Mouse (Mus musculus): ENCODE measurements around the gene Maml3. TPM values are rescaled to one million over a fixed set of nuclear protein-coding genes. Genes with fewer than 3 reads are reported as not detected.

The Maml3 gene
- polyA plus RNA-seq, 1 experiment from 2014 or later = 6.1 TPM

DNA sequence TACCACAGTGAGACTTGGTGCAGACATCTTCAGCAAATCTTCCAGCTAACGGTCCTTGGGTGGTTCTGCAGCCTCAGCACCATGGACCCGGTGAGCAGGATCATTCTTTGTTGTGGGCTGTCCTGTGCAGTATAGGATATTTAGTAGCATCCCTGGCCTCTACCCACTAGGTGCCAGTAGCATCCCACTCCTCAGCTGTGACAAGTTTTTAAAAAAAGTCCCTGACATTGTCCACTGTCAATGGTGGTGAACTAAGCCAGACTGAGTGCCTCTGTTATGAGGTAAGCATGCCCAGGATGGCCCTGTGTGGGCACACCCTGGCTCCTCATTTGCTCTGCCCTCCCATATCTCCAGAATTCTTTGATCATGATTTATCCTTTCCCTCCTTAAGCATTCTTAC lies 453.7 kb downstream of the Maml3 start:
- ATAC-seq (ENCODE audit: low FRiP score) = 0 out of 2 replicates have a peak, but pooled peaks have one; percentile 8

DNA sequence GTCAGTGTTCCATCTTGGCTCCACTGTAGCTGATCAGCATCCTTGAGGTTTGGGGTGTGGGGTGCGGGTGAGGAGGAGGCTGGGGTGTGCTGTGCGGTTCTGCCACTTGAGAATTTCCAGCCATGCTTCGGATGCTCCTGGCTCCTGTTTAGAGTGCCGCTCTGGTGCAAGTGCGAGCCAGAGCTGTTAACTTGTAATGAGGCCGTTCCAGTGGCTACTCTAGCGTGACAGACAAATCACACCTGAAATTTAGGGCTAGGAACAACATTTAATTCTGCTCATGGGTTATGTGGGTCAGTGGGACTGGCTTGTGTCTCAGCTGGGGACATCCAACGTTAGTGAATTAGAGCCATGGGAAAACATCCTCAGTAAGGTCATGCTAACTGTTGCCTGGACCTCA lies 454.9 kb downstream of the Maml3 start:
- ATAC-seq (ENCODE audit: low FRiP score) = no peak
- no peaks in the 10 kb centered on the region for H3K27me3 ChIP-seq (ENCODE audit: control insufficient read depth, insufficient read depth, low read length)
- WGBS = 89% methylated on average over 8 of the region's 8 CpGs
- H3K4me1 ChIP-seq (ENCODE audit: control insufficient read depth, insufficient read depth, low read length) = peaks cover 9% of the 10 kb centered on the region
- no peaks in the 10 kb centered on the region for H3K9me3 ChIP-seq (ENCODE audit: control insufficient read depth, low read length)
- H3K4me3 ChIP-seq (ENCODE audit: low read depth, low read length) = no peak overlapping the region
- H3K9ac ChIP-seq (ENCODE audit: low read length) = no peak overlapping the region
- no peak overlapping the region for H3K4me2 ChIP-seq
- no peak for DNase-seq (ENCODE audit: low spot score, missing footprints)
- H3K36me3 ChIP-seq (ENCODE audit: control insufficient read depth, insufficient read depth, low read length) = no peaks in the 10 kb centered on the region
- no peak overlapping the region for H3K27ac ChIP-seq (ENCODE audit: low read depth, low read length)

More for the DNA sequence above, 453.7 kb downstream of the Maml3 start:
- Histone ChIP-seq H3K4me3 (ENCODE audit: low read depth, low read length) (no peak overlapping the region), H3K27me3 (ENCODE audit: control insufficient read depth, insufficient read depth, low read length) (no peaks in the 10 kb centered on the region), H3K36me3 (ENCODE audit: control insufficient read depth, insufficient read depth, low read length) (no peaks in the 10 kb centered on the region), H3K27ac (ENCODE audit: low read depth, low read length) (no peak overlapping the region), H3K4me2 (no peak overlapping the region), H3K4me1 (ENCODE audit: control insufficient read depth, insufficient read depth, low read length) (peaks cover 9% of the 10 kb centered on the region), H3K9me3 (ENCODE audit: control insufficient read depth, low read length) (no peaks in the 10 kb centered on the region), H3K9ac (ENCODE audit: low read length) (no peak overlapping the region)
- WGBS = 81% methylated on average over 2 of the region's 2 CpGs
- DNase-seq (ENCODE audit: low spot score, missing footprints) = no peak

DNA sequence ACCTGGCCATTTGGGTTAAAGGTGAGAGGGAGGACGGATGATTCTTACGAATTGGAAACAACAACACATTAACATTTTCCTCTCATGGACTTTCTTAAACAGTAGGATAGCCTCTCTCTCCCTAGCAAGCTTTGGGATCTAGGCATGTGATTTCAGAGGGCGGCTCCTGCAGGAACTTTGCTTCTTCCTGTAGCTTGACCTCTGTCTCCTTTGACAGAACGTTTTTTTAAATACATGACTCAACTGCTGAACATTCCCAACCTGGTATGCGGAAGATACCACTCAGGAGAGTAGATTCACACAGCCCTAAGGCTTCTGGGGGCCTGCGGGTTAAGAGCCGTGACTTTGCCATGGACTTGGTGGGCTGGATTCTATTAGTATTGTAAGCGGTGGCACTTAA lies 455.4 kb downstream of the Maml3 start:
- Histone ChIP-seq H3K9me3 (ENCODE audit: control insufficient read depth, low read length) (no peaks in the 10 kb centered on the region), H3K36me3 (ENCODE audit: control insufficient read depth, insufficient read depth, low read length) (no peaks in the 10 kb centered on the region), H3K4me1 (ENCODE audit: control insufficient read depth, insufficient read depth, low read length) (peaks cover 9% of the 10 kb centered on the region), H3K27ac (ENCODE audit: low read depth, low read length) (no peak overlapping the region), H3K4me3 (ENCODE audit: low read depth, low read length) (no peak overlapping the region), H3K27me3 (ENCODE audit: control insufficient read depth, insufficient read depth, low read length) (no peaks in the 10 kb centered on the region), H3K9ac (ENCODE audit: low read length) (no peak overlapping the region), H3K4me2 (no peak overlapping the region)
- ATAC-seq (ENCODE audit: low FRiP score) (no peak), DNase-seq (ENCODE audit: low spot score, missing footprints) (no peak)
- 83% methylated on average over 8 of the region's 8 CpGs for WGBS

DNA sequence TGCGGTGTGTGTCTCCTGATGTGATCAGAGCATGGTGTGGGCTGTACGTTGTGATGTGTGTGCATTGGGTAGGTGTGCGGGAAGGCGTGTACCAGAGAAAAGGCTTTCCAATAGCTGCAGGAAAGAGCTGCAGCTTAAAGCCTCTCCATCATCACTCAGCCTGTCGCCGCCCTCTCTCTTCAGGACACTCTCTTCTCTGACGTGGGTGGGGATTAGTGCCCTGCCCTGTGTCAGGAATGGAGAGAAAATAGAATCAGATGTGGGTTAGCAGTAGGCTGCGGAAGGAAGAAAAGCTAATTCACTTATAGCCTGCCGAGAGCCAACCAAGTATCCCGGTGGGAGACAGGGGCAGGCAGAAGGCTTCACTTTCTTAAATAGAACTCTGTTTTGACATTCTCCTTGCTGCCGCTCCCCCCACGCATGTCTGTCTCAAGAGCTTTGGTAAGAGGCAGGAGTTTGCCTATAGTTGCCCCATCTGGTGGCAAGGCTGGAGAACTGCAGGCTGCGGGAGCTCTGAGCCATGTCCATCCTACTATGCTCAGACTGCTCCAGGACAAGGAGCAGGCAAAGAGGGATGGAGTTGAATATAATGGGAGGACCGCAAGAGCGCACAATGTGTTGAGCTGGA lies 456.7 kb downstream of the Maml3 start:
- Histone ChIP-seq H3K36me3 (ENCODE audit: control insufficient read depth, insufficient read depth, low read length) (no peaks in the 10 kb centered on the region), H3K9me3 (ENCODE audit: control insufficient read depth, low read length) (no peaks in the 10 kb centered on the region), H3K4me3 (ENCODE audit: low read depth, low read length) (no peak overlapping the region), H3K4me1 (ENCODE audit: control insufficient read depth, insufficient read depth, low read length) (peaks cover 9% of the 10 kb centered on the region), H3K27ac (ENCODE audit: low read depth, low read length) (no peak overlapping the region), H3K4me2 (no peak overlapping the region), H3K27me3 (ENCODE audit: control insufficient read depth, insufficient read depth, low read length) (no peaks in the 10 kb centered on the region), H3K9ac (ENCODE audit: low read length) (no peak overlapping the region)
- ATAC-seq (ENCODE audit: low FRiP score) = peak; percentile 68
- WGBS = 33% methylated on average over 15 of the region's 15 CpGs
- DNase-seq (ENCODE audit: low spot score, missing footprints) = peak; percentile 97

DNA sequence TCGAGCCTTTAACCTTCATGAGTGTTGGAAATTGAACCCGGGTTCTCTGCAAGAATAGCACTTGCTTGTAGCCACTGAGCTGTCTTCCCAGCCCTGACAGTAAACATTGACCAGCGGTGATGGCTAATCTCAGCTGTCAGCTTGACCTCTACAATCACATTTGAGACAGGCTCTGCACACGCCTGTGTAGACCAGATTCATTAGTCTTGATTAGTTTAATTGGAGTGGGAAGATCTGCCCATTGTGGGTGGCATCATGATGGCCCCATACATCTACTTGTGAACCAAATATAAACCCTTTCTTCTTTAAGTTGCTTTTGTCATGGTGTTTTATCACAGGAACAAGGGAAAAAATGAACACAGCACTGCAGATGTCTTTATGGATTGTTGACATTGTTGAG lies 457.5 kb downstream of the Maml3 start:
- 81% methylated on average over 4 of the region's 4 CpGs for WGBS
- Histone ChIP-seq H3K9ac (ENCODE audit: low read length) (no peak overlapping the region), H3K4me3 (ENCODE audit: low read depth, low read length) (no peak overlapping the region), H3K9me3 (ENCODE audit: control insufficient read depth, low read length) (no peaks in the 10 kb centered on the region), H3K4me1 (ENCODE audit: control insufficient read depth, insufficient read depth, low read length) (peaks cover 1% of the 10 kb centered on the region), H3K36me3 (ENCODE audit: control insufficient read depth, insufficient read depth, low read length) (no peaks in the 10 kb centered on the region), H3K4me2 (no peak overlapping the region), H3K27me3 (ENCODE audit: control insufficient read depth, insufficient read depth, low read length) (no peaks in the 10 kb centered on the region), H3K27ac (ENCODE audit: low read depth, low read length) (no peak overlapping the region)
- DNase-seq (ENCODE audit: low spot score, missing footprints) (no peak), ATAC-seq (ENCODE audit: low FRiP score) (no peak)

DNA sequence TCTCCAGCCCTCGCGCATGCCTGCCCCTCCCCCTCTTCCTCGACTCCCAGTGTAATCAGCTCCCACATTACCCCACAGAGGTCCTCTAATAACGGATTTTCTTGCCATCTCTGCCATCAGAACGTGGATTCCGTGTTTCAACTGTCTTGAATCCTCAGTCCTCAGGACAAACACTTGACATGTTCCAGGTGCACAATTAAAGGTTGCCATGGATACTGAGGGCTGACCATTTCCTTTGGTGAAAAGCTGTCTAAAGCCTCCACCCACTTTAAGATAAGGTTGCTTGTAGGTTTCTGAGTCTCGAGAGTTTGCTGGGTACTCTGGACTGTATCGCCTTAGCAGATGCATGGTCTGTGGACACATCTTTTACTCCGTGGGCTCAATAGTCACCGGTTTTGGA lies 458.6 kb downstream of the Maml3 start:
- WGBS = 80% methylated on average over 10 of the region's 10 CpGs

DNA sequence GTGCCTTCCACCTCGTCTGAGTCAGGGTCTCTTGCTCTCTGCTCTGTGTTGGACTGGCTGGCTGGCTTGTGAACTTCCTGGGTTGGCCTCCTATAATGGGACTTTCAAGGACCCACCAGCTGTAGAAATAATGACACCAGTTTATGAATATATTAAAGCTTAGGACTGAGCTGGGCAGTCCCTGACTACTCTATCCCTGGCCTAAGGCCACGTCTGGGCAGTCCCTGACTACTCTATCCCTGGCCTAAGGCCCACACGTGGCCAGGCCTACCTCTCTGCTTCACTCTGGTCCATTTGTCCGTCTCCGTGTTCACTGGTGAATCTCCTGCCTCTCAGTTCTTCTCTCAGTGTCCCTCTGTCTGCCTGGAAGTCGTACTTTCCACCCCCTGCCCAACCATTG lies 459.4 kb downstream of the Maml3 start:
- Histone ChIP-seq H3K9me3 (ENCODE audit: control insufficient read depth, low read length) (no peaks in the 10 kb centered on the region), H3K27me3 (ENCODE audit: control insufficient read depth, insufficient read depth, low read length) (no peaks in the 10 kb centered on the region), H3K4me1 (ENCODE audit: control insufficient read depth, insufficient read depth, low read length) (no peaks in the 10 kb centered on the region), H3K4me2 (no peak overlapping the region), H3K27ac (ENCODE audit: low read depth, low read length) (no peak overlapping the region), H3K9ac (ENCODE audit: low read length) (no peak overlapping the region), H3K4me3 (ENCODE audit: low read depth, low read length) (no peak overlapping the region), H3K36me3 (ENCODE audit: control insufficient read depth, insufficient read depth, low read length) (no peaks in the 10 kb centered on the region)
- WGBS = 89% methylated on average over 6 of the region's 6 CpGs
- no peak for DNase-seq (ENCODE audit: low spot score, missing footprints)
- no peak for ATAC-seq (ENCODE audit: low FRiP score)

More for the DNA sequence above, 458.6 kb downstream of the Maml3 start:
- no peak overlapping the region for H3K4me2 ChIP-seq
- DNase-seq (ENCODE audit: low spot score, missing footprints) = no peak
- no peaks in the 10 kb centered on the region for H3K36me3 ChIP-seq (ENCODE audit: control insufficient read depth, insufficient read depth, low read length)
- H3K27me3 ChIP-seq (ENCODE audit: control insufficient read depth, insufficient read depth, low read length) = no peaks in the 10 kb centered on the region
- H3K9me3 ChIP-seq (ENCODE audit: control insufficient read depth, low read length) = no peaks in the 10 kb centered on the region
- no peak overlapping the region for H3K4me3 ChIP-seq (ENCODE audit: low read depth, low read length)
- no peaks in the 10 kb centered on the region for H3K4me1 ChIP-seq (ENCODE audit: control insufficient read depth, insufficient read depth, low read length)
- no peak for ATAC-seq (ENCODE audit: low FRiP score)
- H3K9ac ChIP-seq (ENCODE audit: low read length) = no peak overlapping the region
- H3K27ac ChIP-seq (ENCODE audit: low read depth, low read length) = no peak overlapping the region

DNA sequence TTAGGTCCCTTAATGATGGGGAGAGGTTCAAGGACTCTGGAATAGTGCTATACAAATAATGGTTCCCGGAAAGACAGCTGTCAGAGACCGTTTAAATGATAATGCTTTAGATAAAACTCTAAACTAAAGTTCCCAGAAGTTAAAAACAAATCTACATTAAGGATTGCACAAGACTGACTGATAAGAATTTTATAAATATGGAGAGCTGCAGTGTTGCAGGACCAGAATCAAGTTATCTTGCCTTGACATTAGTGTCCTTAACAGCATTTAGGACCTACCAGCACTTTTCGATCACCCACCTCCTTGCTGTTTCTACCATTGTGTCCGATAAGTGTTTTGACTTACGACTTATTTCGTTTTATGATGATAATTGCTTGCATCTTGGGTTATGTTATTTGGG lies 466.6 kb downstream of the Maml3 start:
- Histone ChIP-seq H3K9ac (ENCODE audit: low read length) (no peak overlapping the region), H3K9me3 (ENCODE audit: control insufficient read depth, low read length) (no peaks in the 10 kb centered on the region), H3K27ac (ENCODE audit: low read depth, low read length) (no peak overlapping the region), H3K4me1 (ENCODE audit: control insufficient read depth, insufficient read depth, low read length) (no peaks in the 10 kb centered on the region), H3K27me3 (ENCODE audit: control insufficient read depth, insufficient read depth, low read length) (no peaks in the 10 kb centered on the region), H3K36me3 (ENCODE audit: control insufficient read depth, insufficient read depth, low read length) (no peaks in the 10 kb centered on the region), H3K4me2 (no peak overlapping the region), H3K4me3 (ENCODE audit: low read depth, low read length) (no peak overlapping the region)
- WGBS = 92% methylated on average over 6 of the region's 6 CpGs
- DNase-seq (ENCODE audit: low spot score, missing footprints) (no peak), ATAC-seq (ENCODE audit: low FRiP score) (no peak)

DNA sequence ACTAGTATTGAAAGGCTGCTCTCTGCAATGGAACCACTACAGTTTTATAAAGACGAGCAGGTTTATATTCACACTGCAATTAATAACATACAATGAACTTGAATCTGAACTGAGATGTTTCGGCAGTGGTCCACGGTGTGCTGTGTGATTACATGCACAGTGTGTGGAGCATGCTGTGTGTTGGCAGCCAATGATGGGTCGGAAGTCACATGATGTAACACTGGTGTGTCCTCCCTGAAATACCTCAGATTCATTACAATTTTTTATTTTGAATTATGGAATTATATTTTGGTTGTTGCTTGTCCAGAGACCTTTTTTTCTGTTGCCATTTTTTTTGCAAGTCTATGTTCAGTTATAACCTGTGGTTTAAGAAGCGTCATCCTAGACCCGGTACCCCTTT lies 467.6 kb downstream of the Maml3 start:
- Histone ChIP-seq H3K27ac (ENCODE audit: low read depth, low read length) (no peak overlapping the region), H3K9me3 (ENCODE audit: control insufficient read depth, low read length) (no peaks in the 10 kb centered on the region), H3K4me1 (ENCODE audit: control insufficient read depth, insufficient read depth, low read length) (no peaks in the 10 kb centered on the region), H3K27me3 (ENCODE audit: control insufficient read depth, insufficient read depth, low read length) (no peaks in the 10 kb centered on the region), H3K9ac (ENCODE audit: low read length) (no peak overlapping the region), H3K4me3 (ENCODE audit: low read depth, low read length) (no peak overlapping the region), H3K4me2 (no peak overlapping the region), H3K36me3 (ENCODE audit: control insufficient read depth, insufficient read depth, low read length) (no peaks in the 10 kb centered on the region)
- no peak for DNase-seq (ENCODE audit: low spot score, missing footprints)
- no peak for ATAC-seq (ENCODE audit: low FRiP score)
- 92% methylated on average over 6 of the region's 6 CpGs for WGBS
